Mouse (Mus musculus) gastrocnemius, adult 18-20 months (tissue): ENCODE data around the gene Olfr474. TPM values are rescaled to one million over a fixed set of nuclear protein-coding genes. Genes with fewer than 3 reads are reported as not detected.
"Not testable (repeated sequence)": the region's sequence is repeated elsewhere in the genome, so short reads cannot be mapped to it uniquely, and the experiment has no call there.

ENCODE experiments used
- DNase-seq: peaks from one replicate; pipeline ENCODE4 v3.0.0; 2021; ENCODE audit warnings: low spot score
- long read RNA-seq, 2 experiments: library from polyadenylated mRNA; stranded (forward); transcript quantifications; one replicate each; pipeline ENCODE4 v2.0.0; 2021
- total RNA-seq, 2 experiments: library from RNA; stranded (reverse); gene quantifications; 2 replicates each; pipeline ENCODE4 v1.2.3; 2021

The Olfr474 gene
- total RNA-seq, result not detected
- long read RNA-seq, experiment 1, result 0 reads
- long read RNA-seq, experiment 2, result 0 reads

DNA sequence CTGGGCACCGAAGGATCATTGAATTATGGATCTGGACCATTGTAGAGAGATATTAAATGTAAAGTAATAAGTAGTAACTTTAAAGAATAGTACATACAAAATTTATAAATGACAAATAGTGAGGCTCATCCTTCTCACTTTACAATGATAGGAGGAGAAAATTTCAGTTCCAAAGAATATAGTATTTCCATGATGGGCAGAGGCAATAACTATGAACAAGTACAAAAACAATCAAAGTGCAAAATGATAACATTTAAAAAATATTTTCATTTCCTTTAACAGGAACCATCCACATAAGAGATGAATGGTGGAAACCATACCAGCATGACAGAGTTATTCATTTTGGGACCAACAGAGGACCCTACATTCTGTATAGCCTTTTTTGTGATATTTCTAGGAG lies at the start of gene Olfr474:
Gene Olfr474, plus strand, starts transcription at position 301 of the 400 bp plus-strand sequence.
- DNase-seq, result no peak

DNA sequence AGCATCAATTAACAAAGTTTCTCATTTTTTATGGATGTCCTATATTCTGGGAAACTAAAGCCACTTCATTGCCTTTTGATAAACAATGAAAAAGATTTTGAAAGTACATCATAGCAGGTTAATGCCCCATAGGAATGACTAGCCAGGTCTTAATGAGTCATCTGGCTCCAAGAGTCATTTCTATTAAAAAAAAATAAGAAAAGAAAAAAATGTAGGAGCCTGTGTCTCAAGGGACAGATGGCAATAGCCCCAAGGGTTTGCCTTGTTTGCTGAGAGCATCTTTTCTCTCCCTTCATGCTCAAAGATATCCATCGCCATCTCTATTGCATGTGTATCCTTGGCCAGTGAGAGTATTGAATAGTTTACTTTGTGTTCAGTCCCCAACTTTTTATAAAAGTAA lies 24.3 kb upstream of the Olfr474 start, which contains the start of gene Olfr473:
Gene Olfr473, plus strand, starts transcription at position 301 of the 400 bp plus-strand sequence.
- no peak for DNase-seq

DNA sequence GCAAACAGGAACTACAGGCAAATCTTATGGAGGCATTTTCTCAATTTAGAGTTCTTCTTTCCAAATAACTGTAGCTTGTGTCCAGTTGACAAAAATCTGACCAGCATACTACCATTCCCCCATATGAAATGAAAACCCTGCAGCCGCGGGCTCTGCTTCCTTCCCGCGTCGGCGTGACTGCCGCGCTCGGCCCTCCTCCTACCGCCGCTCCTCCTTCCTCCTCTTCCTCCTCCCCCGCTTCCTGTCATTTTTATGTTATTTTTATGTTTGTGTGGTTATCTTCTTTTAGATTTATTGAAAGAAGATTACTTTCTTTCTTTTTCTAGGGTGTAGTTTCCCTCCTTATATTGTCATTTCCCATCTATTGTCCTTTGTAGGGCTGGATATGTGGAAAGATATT lies 1.9 kb upstream of the Olfr474 start:
- not testable (repeated sequence) for DNase-seq

DNA sequence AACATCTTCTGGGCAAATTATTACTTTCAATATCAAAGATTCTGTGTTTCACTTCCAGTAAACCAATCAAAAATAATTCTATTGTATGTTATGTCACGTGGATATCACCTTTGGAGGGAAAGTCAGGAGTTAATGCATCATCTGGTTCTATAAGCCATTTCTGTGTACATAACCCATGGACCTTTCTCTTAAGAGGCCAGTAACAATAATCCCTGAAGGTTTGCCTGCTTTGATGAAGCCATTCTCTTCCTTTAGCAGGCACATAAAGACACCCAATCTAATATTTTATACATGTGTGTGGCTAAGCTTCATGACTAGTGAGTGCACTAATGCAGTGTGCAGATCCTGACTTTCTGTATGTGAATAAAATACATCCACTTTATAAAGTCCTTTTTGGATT lies 10.1 kb downstream of the Olfr474 start, which contains the start of gene Olfr476:
Gene Olfr476, plus strand, starts transcription at position 301 of the 400 bp plus-strand sequence.
- DNase-seq, result no peak

DNA sequence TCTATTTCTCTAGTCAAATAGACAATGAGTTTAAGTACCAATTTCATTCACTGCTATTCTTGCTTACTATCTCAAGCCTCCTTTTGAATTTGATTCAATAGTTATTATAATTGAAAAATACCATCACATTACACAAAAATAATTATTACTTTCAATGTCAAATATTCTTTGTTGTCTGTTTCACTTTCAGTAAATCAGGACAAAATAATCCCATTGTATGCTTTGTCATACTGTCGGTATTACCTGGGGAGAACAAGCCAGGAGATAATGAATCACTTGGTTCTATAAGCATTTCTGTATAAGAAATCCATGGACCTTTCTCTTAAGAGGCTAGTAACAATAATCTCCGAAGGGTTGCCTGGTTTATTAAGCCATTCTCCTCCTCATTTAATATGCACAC lies 31.9 kb downstream of the Olfr474 start, which contains the start of gene Olfr477:
Gene Olfr477, plus strand, starts transcription at position 301 of the 400 bp plus-strand sequence.
- DNase-seq, result no peak

Other genes with a start within 250 kb of the Olfr474 start
- gene Cyb5r2, start 196.6 kb upstream of the Olfr474 start, total RNA-seq, result not detected
- gene Ovch2, start 153.4 kb upstream of the Olfr474 start, total RNA-seq, result not detected
- not detected for gene Olfr467, start 142.4 kb upstream of the Olfr474 start, total RNA-seq
- gene Olfr469, start 129.1 kb upstream of the Olfr474 start, total RNA-seq, result not detected
- not detected for gene Olfr470, start 107.2 kb upstream of the Olfr474 start, total RNA-seq
- not detected for gene Olfr472, start 56.7 kb upstream of the Olfr474 start, total RNA-seq
- gene Olfr473, start 24.2 kb upstream of the Olfr474 start, total RNA-seq, result not detected
- not detected for gene Olfr476, start 10.2 kb downstream of the Olfr474 start, total RNA-seq
- gene Olfr477, start 32.0 kb downstream of the Olfr474 start, total RNA-seq, result not detected
- gene Olfr478, start 79.3 kb downstream of the Olfr474 start, total RNA-seq, result not detected
- gene Olfr479, start 96.0 kb downstream of the Olfr474 start, total RNA-seq, result not detected
- not detected for gene Olfr480, start 112.7 kb downstream of the Olfr474 start, total RNA-seq
- not detected for gene Olfr481, start 125.2 kb downstream of the Olfr474 start, total RNA-seq
- under 1 TPM; 0.85 to 0.94 TPM for gene Olfr482, start 142.9 kb downstream of the Olfr474 start, total RNA-seq
- not detected for gene Olfr483, start 146.2 kb downstream of the Olfr474 start, total RNA-seq
- not detected for gene Olfr484, start 172.8 kb downstream of the Olfr474 start, total RNA-seq
- not detected for gene Olfr485, start 205.2 kb downstream of the Olfr474 start, total RNA-seq
- gene Olfr486, start 218.1 kb downstream of the Olfr474 start, total RNA-seq, result not detected